Mouse (Mus musculus) forebrain, embryonic 13.5 days (tissue): ENCODE data around the gene Wdsub1. TPM values are rescaled to one million over a fixed set of nuclear protein-coding genes. Genes with fewer than 3 reads are reported as not detected.
"Not testable (repeated sequence)": the region's sequence is repeated elsewhere in the genome, so short reads cannot be mapped to it uniquely, and the experiment has no call there.

Experiments used
- ATAC-seq: fragments of 200-750 bp; cut with Nextera tagmentation; 2 replicates; pipeline ENCODE4 v1.8.0; 2017
- H3K27ac ChIP-seq: fragments of 300-500 bp; sonication (generic); 2 replicates; pipeline ENCODE4 v1.5.1; 2015; ENCODE audit warnings: inconsistent platforms, mild to moderate bottlenecking, moderate library complexity
- H3K27me3 ChIP-seq: fragments of 300-500 bp; sonication (generic); 2 replicates; pipeline ENCODE4 v1.6.1; 2015; ENCODE audit warnings: mild to moderate bottlenecking, inconsistent platforms
- H3K36me3 ChIP-seq: fragments of 300-500 bp; sonication (generic); 2 replicates; pipeline ENCODE4 v1.6.1; 2015; ENCODE audit warnings: mild to moderate bottlenecking, inconsistent platforms; ENCODE audit not compliant: poor library complexity, severe bottlenecking
- H3K4me1 ChIP-seq: fragments of 300-500 bp; sonication (generic); 2 replicates; pipeline ENCODE4 v1.6.1; 2015; ENCODE audit warnings: inconsistent platforms
- H3K4me2 ChIP-seq: fragments of 300-500 bp; sonication (generic); 2 replicates; pipeline ENCODE4 v1.6.1; 2015; ENCODE audit warnings: inconsistent platforms, mild to moderate bottlenecking, moderate library complexity
- H3K4me3 ChIP-seq: fragments of 300-500 bp; sonication (generic); 2 replicates; pipeline ENCODE4 v1.5.1; 2015; ENCODE audit warnings: mild to moderate bottlenecking, inconsistent platforms
- H3K9ac ChIP-seq: fragments of 300-500 bp; sonication (generic); 2 replicates; pipeline ENCODE4 v1.6.1; 2015; ENCODE audit warnings: mild to moderate bottlenecking, inconsistent platforms
- H3K9me3 ChIP-seq: fragments of 300-500 bp; sonication (generic); replicated peaks from 2 replicates; pipeline ENCODE4 v1.6.1; 2016; ENCODE audit warnings: inconsistent platforms
- WGBS: fragments of 180-500 bp; shearing (Covaris S2); methylation state at CpG from one replicate; pipeline ENCODE4 v1.1.7; 2015; 5-methylcytosine and 5-hydroxymethylcytosine counted together
- polyA plus RNA-seq: library from polyadenylated mRNA; unstranded; fragments of >200 nt; fragmentation: Nextera tagmentation; extraction: Ambion mirVana; gene quantifications from 2 replicates; pipeline ENCODE4 v1.2.1, GENCODE M21; 2015

The Wdsub1 gene
- polyA plus RNA-seq, 1 experiment from 2014 or later: 12.3 TPM

DNA sequence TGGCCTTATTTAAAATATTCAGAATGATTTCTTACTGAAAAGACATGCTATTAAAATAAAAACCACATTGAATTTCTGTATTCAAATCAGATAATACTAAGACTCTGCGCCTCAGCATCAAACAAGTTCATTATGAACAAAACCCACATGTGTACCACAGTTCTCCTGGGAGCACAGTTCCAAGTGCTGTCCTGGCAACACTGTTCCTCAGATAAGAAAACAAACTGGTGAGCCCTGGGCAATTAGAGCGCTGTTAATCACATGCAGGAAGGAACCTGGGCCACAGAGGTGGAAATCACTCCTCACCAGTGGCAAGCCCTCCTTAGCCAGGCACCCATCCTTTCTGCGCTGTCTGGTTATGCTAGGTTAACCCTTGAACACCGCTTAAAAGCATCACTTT, 5.1 kb downstream of the Wdsub1 start:
- Histone ChIP-seq H3K4me2 (no peak overlapping the region), H3K9ac (no peak overlapping the region), H3K9me3 (no peaks in the 10 kb centered on the region), H3K36me3 (no peaks in the 10 kb centered on the region), H3K27ac (no peak overlapping the region), H3K4me1 (no peaks in the 10 kb centered on the region), H3K27me3 (no peaks in the 10 kb centered on the region), H3K4me3 (no peak overlapping the region)
- no peak for ATAC-seq
- 89% methylated on average over 4 of the region's 4 CpGs for WGBS

DNA sequence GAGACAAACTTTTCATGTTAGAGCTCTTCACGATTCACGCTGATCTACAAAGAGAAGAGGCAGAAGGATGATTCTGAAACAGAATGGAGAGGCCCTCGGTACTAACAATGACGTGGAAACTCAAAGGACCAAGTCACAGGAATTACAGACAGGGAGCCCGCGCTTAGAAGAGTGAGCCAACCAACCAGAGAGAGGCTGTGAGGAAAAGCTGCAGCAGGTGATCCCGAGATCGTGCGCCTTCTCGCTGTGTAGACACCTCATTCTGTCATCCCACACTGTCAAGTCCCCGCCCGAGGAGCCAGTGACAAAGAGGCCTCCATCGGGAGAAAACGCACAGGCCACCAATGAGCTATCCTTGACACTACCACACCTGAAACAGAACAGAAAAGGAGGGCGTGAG, 5.9 kb downstream of the Wdsub1 start:
- no peaks in the 10 kb centered on the region for H3K27me3 ChIP-seq
- no peak overlapping the region for H3K9ac ChIP-seq
- no peaks in the 10 kb centered on the region for H3K9me3 ChIP-seq
- no peak for ATAC-seq
- H3K4me3 ChIP-seq: no peak overlapping the region
- no peak overlapping the region for H3K27ac ChIP-seq
- H3K4me2 ChIP-seq: no peak overlapping the region
- no peaks in the 10 kb centered on the region for H3K36me3 ChIP-seq
- WGBS: 89% methylated on average over 15 of the region's 15 CpGs
- no peaks in the 10 kb centered on the region for H3K4me1 ChIP-seq

GRCm38 (mm10) chr2:59870526-59870925, 11.9 kb downstream of the Wdsub1 start:
- ATAC-seq: no peak
- H3K9me3 ChIP-seq: no peaks in the 10 kb centered on the region
- WGBS: 92% methylated on average over 6 of the region's 6 CpGs
- no peaks in the 10 kb centered on the region for H3K4me1 ChIP-seq
- H3K9ac ChIP-seq: no peak overlapping the region
- H3K4me3 ChIP-seq: no peak overlapping the region
- no peak overlapping the region for H3K4me2 ChIP-seq
- H3K27me3 ChIP-seq: no peaks in the 10 kb centered on the region
- no peaks in the 10 kb centered on the region for H3K36me3 ChIP-seq
- H3K27ac ChIP-seq: no peak overlapping the region

GRCm38 (mm10) chr2:59862618-59863017, 19.8 kb downstream of the Wdsub1 start:
- no peaks in the 10 kb centered on the region for H3K9me3 ChIP-seq
- no peak overlapping the region for H3K9ac ChIP-seq
- H3K4me3 ChIP-seq: no peak overlapping the region
- no peaks in the 10 kb centered on the region for H3K36me3 ChIP-seq
- H3K4me1 ChIP-seq: peaks cover 6% of the 10 kb centered on the region; the same call in 1 of the 2 replicates
- no peak for ATAC-seq
- no peaks in the 10 kb centered on the region for H3K27me3 ChIP-seq
- H3K4me2 ChIP-seq: no peak overlapping the region
- WGBS: 95% methylated on average over 6 of the region's 6 CpGs
- no peak overlapping the region for H3K27ac ChIP-seq

DNA sequence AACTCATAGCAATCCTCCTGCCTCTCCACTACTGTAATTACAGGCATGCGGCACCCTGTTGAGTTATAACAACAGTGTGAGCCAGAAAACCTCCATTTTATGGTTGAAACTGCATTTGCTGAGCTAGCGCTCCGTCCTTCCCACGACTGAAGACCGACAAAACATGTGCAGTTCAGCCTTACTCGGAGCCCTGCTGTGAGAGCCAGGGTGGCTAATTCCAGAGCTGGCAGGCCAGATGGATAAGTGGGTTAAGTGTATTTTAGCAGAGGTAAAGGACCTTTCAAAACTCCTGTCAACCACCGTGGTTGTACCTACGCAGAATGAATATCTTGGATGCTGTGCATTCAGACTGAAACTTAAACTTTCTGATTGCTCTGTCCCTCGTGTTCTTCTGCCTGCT, 28.0 kb downstream of the Wdsub1 start:
- H3K4me3 ChIP-seq: no peak overlapping the region
- H3K27me3 ChIP-seq: no peaks in the 10 kb centered on the region
- ATAC-seq: no peak
- no peak overlapping the region for H3K27ac ChIP-seq
- no peaks in the 10 kb centered on the region for H3K9me3 ChIP-seq
- peaks cover 8% of the 10 kb centered on the region; the same call in 1 of the 2 replicates for H3K36me3 ChIP-seq
- WGBS: 76% methylated on average over 9 of the region's 9 CpGs
- no peak overlapping the region for H3K9ac ChIP-seq
- no peak overlapping the region for H3K4me2 ChIP-seq
- peaks cover 9% of the 10 kb centered on the region; the same call in 1 of the 2 replicates for H3K4me1 ChIP-seq

DNA sequence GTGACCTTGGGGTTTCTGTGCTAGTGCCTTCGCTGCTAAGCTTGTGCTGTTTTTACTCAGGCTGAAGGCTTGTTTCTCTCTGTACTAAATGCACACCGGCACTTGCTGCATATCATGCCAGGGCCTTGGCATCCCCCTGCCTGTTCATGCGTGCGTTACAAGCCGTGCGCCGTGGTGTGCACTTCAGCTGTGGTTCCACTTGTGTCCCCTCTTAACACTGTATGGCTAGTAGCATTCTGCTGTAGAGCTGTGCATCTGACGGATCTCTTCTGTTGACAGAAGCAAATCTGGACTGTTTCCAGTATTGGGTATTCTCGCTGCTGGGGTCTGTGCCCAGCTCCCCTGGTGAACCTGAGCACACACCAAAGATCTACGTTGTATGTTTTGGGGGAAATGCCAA, 28.8 kb downstream of the Wdsub1 start:
- H3K36me3 ChIP-seq: peaks cover 8% of the 10 kb centered on the region; the same call in 1 of the 2 replicates
- H3K4me1 ChIP-seq: 0 out of 2 replicates have a peak, but pooled peaks cover 4% of the 10 kb centered on the region
- H3K27ac ChIP-seq: no peak overlapping the region
- no peaks in the 10 kb centered on the region for H3K27me3 ChIP-seq
- no peak overlapping the region for H3K4me3 ChIP-seq
- H3K4me2 ChIP-seq: no peak overlapping the region
- no peaks in the 10 kb centered on the region for H3K9me3 ChIP-seq
- no peak overlapping the region for H3K9ac ChIP-seq
- 87% methylated on average over 10 of the region's 10 CpGs for WGBS
- ATAC-seq: no peak

DNA sequence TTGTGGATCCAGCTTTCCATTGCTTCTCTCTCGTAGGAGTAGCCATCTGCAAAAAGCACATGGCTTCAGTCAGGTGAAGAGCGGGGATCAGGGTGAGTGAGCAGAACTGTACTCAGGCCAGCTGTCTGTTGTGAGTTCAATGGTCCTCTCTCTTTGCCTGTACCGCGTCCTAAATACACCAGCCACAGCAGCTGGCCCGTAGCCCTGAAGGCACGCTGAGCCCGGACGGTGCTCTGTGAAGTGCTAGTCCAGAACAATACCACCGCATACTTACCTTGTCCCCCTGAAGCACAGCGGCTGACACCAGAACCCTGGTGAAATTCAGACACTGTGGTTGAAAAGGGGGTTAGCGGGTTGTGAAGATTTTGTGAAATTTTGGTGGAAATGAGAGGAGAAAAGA, 29.5 kb downstream of the Wdsub1 start:
- Histone ChIP-seq H3K27ac (no peak overlapping the region), H3K4me2 (no peak overlapping the region), H3K4me3 (no peak overlapping the region), H3K27me3 (no peaks in the 10 kb centered on the region), H3K9ac (no peak overlapping the region), H3K9me3 (no peaks in the 10 kb centered on the region), H3K4me1 (0 out of 2 replicates have a peak, but pooled peaks cover 4% of the 10 kb centered on the region), H3K36me3 (peaks cover 8% of the 10 kb centered on the region; the same call in 1 of the 2 replicates)
- ATAC-seq: peak; percentile 30; the same call in 1 of the 2 replicates
- 64% methylated on average over 11 of the region's 11 CpGs for WGBS

DNA sequence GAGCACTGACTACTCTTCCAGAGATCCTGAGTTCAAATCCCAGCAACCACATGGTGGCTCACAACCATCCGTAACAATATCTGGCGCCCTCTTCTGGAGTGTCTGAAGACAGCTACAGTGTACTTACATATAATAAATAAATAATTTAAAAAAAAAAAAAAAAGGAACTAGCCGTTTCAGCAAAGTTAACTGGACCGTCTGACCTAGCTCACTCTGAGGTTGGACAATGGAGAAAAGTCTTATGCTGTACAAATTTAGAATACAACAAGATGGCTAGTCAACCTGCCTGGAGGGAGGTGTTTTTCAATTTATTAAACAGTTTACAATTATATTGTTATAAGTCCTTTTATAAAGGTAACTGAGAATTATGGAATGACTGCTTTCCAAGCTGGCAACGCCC, 30.5 kb downstream of the Wdsub1 start:
- H3K36me3 ChIP-seq, ATAC-seq, H3K9ac ChIP-seq, H3K4me2 ChIP-seq, H3K27ac ChIP-seq, H3K27me3 ChIP-seq, H3K9me3 ChIP-seq, H3K4me3 ChIP-seq, H3K4me1 ChIP-seq: not testable (repeated sequence)
- 88% methylated on average over 5 of the region's 5 CpGs for WGBS

GRCm38 (mm10) chr2:59843848-59844247, 38.5 kb downstream of the Wdsub1 start:
- 89% methylated on average over 6 of the region's 6 CpGs for WGBS
- no peak for ATAC-seq
- H3K4me3 ChIP-seq: no peak overlapping the region

GRCm38 (mm10) chr2:59843156-59843555, 39.2 kb downstream of the Wdsub1 start:
- no peak; the same call in 1 of the 2 replicates for ATAC-seq
- WGBS: 91% methylated on average over 21 of the region's 21 CpGs
- H3K36me3 ChIP-seq: peaks cover 26% of the 10 kb centered on the region

More at GRCm38 (mm10) chr2:59843848-59844247, 38.5 kb downstream of the Wdsub1 start:
- no peak overlapping the region for H3K4me2 ChIP-seq
- no peaks in the 10 kb centered on the region for H3K9me3 ChIP-seq
- H3K27ac ChIP-seq: no peak overlapping the region
- peaks cover 26% of the 10 kb centered on the region for H3K36me3 ChIP-seq
- H3K4me1 ChIP-seq: peaks cover 6% of the 10 kb centered on the region; the same call in 1 of the 2 replicates
- H3K27me3 ChIP-seq: no peaks in the 10 kb centered on the region
- H3K9ac ChIP-seq: no peak overlapping the region

GRCm38 (mm10) chr2:59842556-59843008, 39.8 kb downstream of the Wdsub1 start:
- WGBS: 78% methylated on average over 6 of the region's 6 CpGs
- H3K4me1 ChIP-seq: peaks cover 6% of the 10 kb centered on the region; the same call in 1 of the 2 replicates
- no peak overlapping the region for H3K9ac ChIP-seq
- ATAC-seq: no peak
- no peaks in the 10 kb centered on the region for H3K9me3 ChIP-seq
- no peak overlapping the region for H3K27ac ChIP-seq
- H3K4me3 ChIP-seq: no peak overlapping the region
- H3K4me2 ChIP-seq: no peak overlapping the region
- peaks cover 28% of the 10 kb centered on the region for H3K36me3 ChIP-seq
- H3K27me3 ChIP-seq: no peaks in the 10 kb centered on the region

More at GRCm38 (mm10) chr2:59843156-59843555, 39.2 kb downstream of the Wdsub1 start:
- H3K4me3 ChIP-seq: no peak overlapping the region
- no peaks in the 10 kb centered on the region for H3K9me3 ChIP-seq
- no peak overlapping the region for H3K4me2 ChIP-seq
- no peaks in the 10 kb centered on the region for H3K27me3 ChIP-seq
- no peak overlapping the region for H3K27ac ChIP-seq
- peaks cover 6% of the 10 kb centered on the region; the same call in 1 of the 2 replicates for H3K4me1 ChIP-seq
- H3K9ac ChIP-seq: no peak overlapping the region

GRCm38 (mm10) chr2:59841944-59842343, 40.4 kb downstream of the Wdsub1 start:
- Histone ChIP-seq H3K4me3 (no peak overlapping the region), H3K9ac (no peak overlapping the region), H3K4me1 (peaks cover 6% of the 10 kb centered on the region; the same call in 1 of the 2 replicates), H3K27me3 (no peaks in the 10 kb centered on the region), H3K9me3 (no peaks in the 10 kb centered on the region), H3K4me2 (no peak overlapping the region), H3K27ac (no peak overlapping the region), H3K36me3 (peaks cover 32% of the 10 kb centered on the region)
- ATAC-seq: no peak
- 75% methylated on average over 11 of the region's 11 CpGs for WGBS
